Mouse (Mus musculus) lung, embryonic 15.5 days (tissue): ENCODE data around the gene Psip1. TPM values are rescaled to one million over a fixed set of nuclear protein-coding genes. Genes with fewer than 3 reads are reported as not detected.
"Not testable (repeated sequence)": the region's sequence is repeated elsewhere in the genome, so short reads cannot be mapped to it uniquely, and the experiment has no call there.

Experiments
- ATAC-seq: fragments of 200-750 bp; cut with Nextera tagmentation; 2 replicates; pipeline ENCODE4 v1.8.0; 2017; ENCODE audit warnings: moderate number of reproducible peaks, borderline replicate concordance; ENCODE audit not compliant: low FRiP score, low TSS enrichment; ENCODE audit errors: extremely low read depth
- H3K27ac ChIP-seq: fragments of 300-500 bp; sonication (generic); 2 replicates; pipeline ENCODE4 v1.5.1; 2015; ENCODE audit warnings: moderate library complexity, mild to moderate bottlenecking, inconsistent platforms
- H3K27me3 ChIP-seq: fragments of 300-500 bp; sonication (generic); 2 replicates; pipeline ENCODE4 v1.6.1; 2015; ENCODE audit warnings: inconsistent platforms
- H3K36me3 ChIP-seq: fragments of 300-500 bp; sonication (generic); 2 replicates; pipeline ENCODE4 v1.6.1; 2015; ENCODE audit warnings: inconsistent platforms
- H3K4me1 ChIP-seq: fragments of 300-500 bp; sonication (generic); 2 replicates; pipeline ENCODE4 v1.6.1; 2015; ENCODE audit warnings: inconsistent platforms
- H3K4me2 ChIP-seq: fragments of 300-500 bp; sonication (generic); 2 replicates; pipeline ENCODE4 v1.6.1; 2015; ENCODE audit warnings: inconsistent platforms, mild to moderate bottlenecking, moderate library complexity
- H3K4me3 ChIP-seq: fragments of 300-500 bp; sonication (generic); 2 replicates; pipeline ENCODE4 v1.5.1; 2015; ENCODE audit warnings: mild to moderate bottlenecking, inconsistent platforms
- H3K9ac ChIP-seq: fragments of 300-500 bp; sonication (generic); 2 replicates; pipeline ENCODE4 v1.6.1; 2015; ENCODE audit warnings: inconsistent platforms
- H3K9me3 ChIP-seq: fragments of 300-500 bp; sonication (generic); 2 replicates; pipeline ENCODE4 v1.6.1; 2016; ENCODE audit warnings: inconsistent platforms
- whole genome bisulfite sequencing: fragments of 180-500 bp; shearing (Covaris S2); methylation state at CpG from one replicate; pipeline ENCODE4 v1.1.7; 2015; 5-methylcytosine and 5-hydroxymethylcytosine counted together
- polyA plus RNA-seq: library from polyadenylated mRNA; unstranded; fragments of >200 nt; fragmentation: Nextera tagmentation; extraction: Ambion mirVana; gene quantifications from 2 replicates; pipeline ENCODE4 v1.2.1, GENCODE M21; 2015

Gene Psip1
- polyA plus RNA-seq, 1 experiment from 2014 or later = 119 TPM

- WGBS = 76% methylated on average over 4 of the region's 4 CpGs
- Histone ChIP-seq H3K9me3 (no peaks in the 10 kb centered on the region), H3K4me1 (peaks cover 3% of the 10 kb centered on the region), H3K36me3 (no peaks in the 10 kb centered on the region), H3K4me2 (no peak overlapping the region), H3K27me3 (no peaks in the 10 kb centered on the region), H3K27ac (no peak overlapping the region), H3K9ac (no peak overlapping the region), H3K4me3 (no peak overlapping the region)
- no peak for ATAC-seq
These were observed 34.0 kb upstream of the Psip1 start for GRCm38 (mm10) chr4:83520308-83520707.

- H3K9me3 ChIP-seq = no peaks in the 10 kb centered on the region
- no peaks in the 10 kb centered on the region for H3K27me3 ChIP-seq
- ATAC-seq = no peak
- no peak overlapping the region for H3K9ac ChIP-seq
- no peak overlapping the region for H3K27ac ChIP-seq
- H3K36me3 ChIP-seq = no peaks in the 10 kb centered on the region
- H3K4me1 ChIP-seq = peaks cover 3% of the 10 kb centered on the region
- H3K4me2 ChIP-seq = no peak overlapping the region
- no peak overlapping the region for H3K4me3 ChIP-seq
These were observed 33.5 kb upstream of the Psip1 start for GRCm38 (mm10) chr4:83519807-83520206.

GRCm38 (mm10) chr4:83519148-83519547 lies 32.9 kb upstream of the Psip1 start:
- no peak overlapping the region for H3K9ac ChIP-seq
- no peaks in the 10 kb centered on the region for H3K4me1 ChIP-seq
- no peaks in the 10 kb centered on the region for H3K36me3 ChIP-seq
- H3K27ac ChIP-seq = no peak overlapping the region
- ATAC-seq = no peak
- H3K4me2 ChIP-seq = no peak overlapping the region
- H3K27me3 ChIP-seq = no peaks in the 10 kb centered on the region
- H3K9me3 ChIP-seq = no peaks in the 10 kb centered on the region
- H3K4me3 ChIP-seq = no peak overlapping the region
- WGBS = 63% methylated on average over 2 of the region's 2 CpGs

- not testable (repeated sequence) for H3K27ac ChIP-seq, ATAC-seq
These were observed 29.9 kb upstream of the Psip1 start for GRCm38 (mm10) chr4:83516144-83516543.

GRCm38 (mm10) chr4:83514976-83515669 lies 28.9 kb upstream of the Psip1 start:
- H3K9me3 ChIP-seq = no peaks in the 10 kb centered on the region
- WGBS = 86% methylated on average over 10 of the region's 10 CpGs
- H3K4me1 ChIP-seq = no peaks in the 10 kb centered on the region
- ATAC-seq = no peak
- H3K27me3 ChIP-seq = no peaks in the 10 kb centered on the region
- no peaks in the 10 kb centered on the region for H3K36me3 ChIP-seq
- no peak overlapping the region for H3K4me3 ChIP-seq
- H3K4me2 ChIP-seq = no peak overlapping the region
- no peak overlapping the region for H3K9ac ChIP-seq
- no peak overlapping the region for H3K27ac ChIP-seq

More at GRCm38 (mm10) chr4:83516144-83516543, 29.9 kb upstream of the Psip1 start:
- H3K9ac ChIP-seq, H3K4me3 ChIP-seq, H3K27me3 ChIP-seq, H3K36me3 ChIP-seq, H3K4me1 ChIP-seq, H3K4me2 ChIP-seq, H3K9me3 ChIP-seq: not testable (repeated sequence)
- WGBS = 88% methylated on average over 5 of the region's 6 CpGs

- 76% methylated on average over 1 of the region's 1 CpGs for WGBS
- H3K27me3 ChIP-seq = no peaks in the 10 kb centered on the region
- ATAC-seq = no peak
- H3K4me3 ChIP-seq = no peak overlapping the region
- H3K4me1 ChIP-seq = no peaks in the 10 kb centered on the region
- no peaks in the 10 kb centered on the region for H3K9me3 ChIP-seq
- H3K36me3 ChIP-seq = no peaks in the 10 kb centered on the region
- no peak overlapping the region for H3K4me2 ChIP-seq
- H3K9ac ChIP-seq = no peak overlapping the region
- H3K27ac ChIP-seq = no peak overlapping the region
These were observed 27.9 kb upstream of the Psip1 start for GRCm38 (mm10) chr4:83514183-83514582.

GRCm38 (mm10) chr4:83512644-83513043 lies 26.4 kb upstream of the Psip1 start:
- Histone ChIP-seq H3K36me3 (no peaks in the 10 kb centered on the region), H3K4me3 (no peak overlapping the region), H3K27ac (no peak overlapping the region), H3K4me2 (no peak overlapping the region), H3K4me1 (no peaks in the 10 kb centered on the region), H3K9ac (no peak overlapping the region), H3K27me3 (no peaks in the 10 kb centered on the region), H3K9me3 (no peaks in the 10 kb centered on the region)
- ATAC-seq = no peak
- WGBS = 41% methylated on average over 2 of the region's 2 CpGs

- Histone ChIP-seq H3K4me1 (no peaks in the 10 kb centered on the region), H3K4me2 (no peak overlapping the region), H3K27ac (no peak overlapping the region), H3K9ac (no peak overlapping the region), H3K4me3 (no peak overlapping the region), H3K27me3 (no peaks in the 10 kb centered on the region), H3K9me3 (no peaks in the 10 kb centered on the region), H3K36me3 (no peaks in the 10 kb centered on the region)
- WGBS = 79% methylated on average over 3 of the region's 3 CpGs
- no peak for ATAC-seq
These were observed 26.0 kb upstream of the Psip1 start for GRCm38 (mm10) chr4:83512217-83512616.

GRCm38 (mm10) chr4:83511083-83511482 lies 24.8 kb upstream of the Psip1 start:
- 53% methylated on average over 8 of the region's 8 CpGs for WGBS
- H3K27me3 ChIP-seq = no peaks in the 10 kb centered on the region
- ATAC-seq = no peak
- H3K27ac ChIP-seq = no peak overlapping the region
- no peaks in the 10 kb centered on the region for H3K4me1 ChIP-seq
- no peak overlapping the region for H3K4me3 ChIP-seq
- H3K9me3 ChIP-seq = no peaks in the 10 kb centered on the region
- no peaks in the 10 kb centered on the region for H3K36me3 ChIP-seq
- no peak overlapping the region for H3K4me2 ChIP-seq
- H3K9ac ChIP-seq = no peak overlapping the region

- no peak overlapping the region for H3K27ac ChIP-seq
- H3K4me3 ChIP-seq = no peak overlapping the region
- 45% methylated on average over 2 of the region's 2 CpGs for WGBS
- no peaks in the 10 kb centered on the region for H3K9me3 ChIP-seq
- H3K4me2 ChIP-seq = no peak overlapping the region
- H3K27me3 ChIP-seq = no peaks in the 10 kb centered on the region
- no peak for ATAC-seq
- no peaks in the 10 kb centered on the region for H3K4me1 ChIP-seq
- no peak overlapping the region for H3K9ac ChIP-seq
- H3K36me3 ChIP-seq = no peaks in the 10 kb centered on the region
These were observed 23.3 kb upstream of the Psip1 start for GRCm38 (mm10) chr4:83509600-83509999.

GRCm38 (mm10) chr4:83501037-83501430 lies 14.8 kb upstream of the Psip1 start:
- Histone ChIP-seq H3K9ac (no peak overlapping the region), H3K4me1 (peaks cover 4% of the 10 kb centered on the region; the same call in 1 of the 2 replicates), H3K27ac (no peak overlapping the region), H3K36me3 (no peaks in the 10 kb centered on the region), H3K27me3 (no peaks in the 10 kb centered on the region), H3K4me3 (no peak overlapping the region), H3K9me3 (no peaks in the 10 kb centered on the region), H3K4me2 (peak overlapping the region; percentile 44)
- 38% methylated on average over 7 of the region's 7 CpGs for WGBS
- ATAC-seq = no peak

- WGBS = 12% methylated on average over 22 of the region's 22 CpGs
- Histone ChIP-seq H3K4me3 (peak overlapping the region; percentile 19), H3K9me3 (no peaks in the 10 kb centered on the region), H3K4me1 (peaks cover 4% of the 10 kb centered on the region; the same call in 1 of the 2 replicates), H3K27me3 (no peaks in the 10 kb centered on the region), H3K9ac (no peak overlapping the region), H3K27ac (no peak overlapping the region), H3K36me3 (no peaks in the 10 kb centered on the region), H3K4me2 (peak overlapping the region; percentile 44)
- ATAC-seq = no peak
These were observed 14.1 kb upstream of the Psip1 start for GRCm38 (mm10) chr4:83500154-83501036.
